Mouse (Mus musculus): ENCODE results near the gene D7Ertd443e. TPM values are rescaled to one million over a fixed set of nuclear protein-coding genes. Genes with fewer than 3 reads are reported as not detected.

D7Ertd443e gene
- polyA plus RNA-seq, 1 experiment from 2014 or later, result not detected

GRCm38 (mm10) chr7:134223444-134224161, 161.9 kb downstream of the D7Ertd443e start:
- 30% methylated on average over 16 of the region's 16 CpGs for WGBS
- peak overlapping the region; percentile 97 for H3K4me2 ChIP-seq (replicated peaks)
- H3K27me3 ChIP-seq, result peaks cover 35% of the 10 kb centered on the region
- peak overlapping the region; percentile 63 for H3K4me3 ChIP-seq
- H3K36me3 ChIP-seq, result no peaks in the 10 kb centered on the region
- peaks cover 25% of the 10 kb centered on the region for H3K4me1 ChIP-seq
- no peak overlapping the region for H3K27ac ChIP-seq (replicated peaks)
- no peaks in the 10 kb centered on the region for H3K9me3 ChIP-seq
- no peak for ATAC-seq (ENCODE audit: low FRiP score, low read depth)
- no peak overlapping the region for H3K9ac ChIP-seq (replicated peaks)

Other genes with a start within 250 kb of the D7Ertd443e start
- gene Adam12, start 153.5 kb downstream of the D7Ertd443e start, polyA plus RNA-seq (2016; fragmentation: Nextera tagmentation; extraction: Ambion mirVana), result 3.0 and 3.5 TPM in 2 replicates

All from midbrain, embryonic 12.5 days (tissue).